Mouse (Mus musculus) testis, postnatal 14 days (tissue): ENCODE results near the gene Hist3h2a.

ENCODE experiments used
- DNase-seq: peaks from one replicate; pipeline ENCODE4 v3.0.0; 2021; ENCODE audit warnings: low spot score

The Hist3h2a gene

DNA sequence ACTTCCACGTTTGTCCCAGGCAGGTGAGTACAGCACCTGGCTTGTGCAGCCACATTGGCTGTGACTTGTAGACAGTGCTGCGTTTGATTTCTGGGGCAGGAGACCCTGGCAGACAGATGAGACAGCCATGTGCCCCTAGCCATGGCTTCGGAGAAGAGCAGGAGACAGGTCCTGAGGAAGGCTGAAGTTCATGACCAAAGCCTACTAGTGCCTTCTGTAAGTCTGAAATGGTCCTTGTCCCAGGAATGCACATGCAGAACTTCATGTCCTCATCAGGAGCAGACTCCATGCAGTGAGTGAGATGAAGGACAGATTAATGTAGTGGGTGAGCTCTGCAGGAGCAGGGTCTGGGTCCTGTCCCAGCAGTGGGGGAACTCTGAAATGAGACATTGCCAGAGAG is 37.4 kb downstream of the Hist3h2a start:
- DNase-seq: no peak

DNA sequence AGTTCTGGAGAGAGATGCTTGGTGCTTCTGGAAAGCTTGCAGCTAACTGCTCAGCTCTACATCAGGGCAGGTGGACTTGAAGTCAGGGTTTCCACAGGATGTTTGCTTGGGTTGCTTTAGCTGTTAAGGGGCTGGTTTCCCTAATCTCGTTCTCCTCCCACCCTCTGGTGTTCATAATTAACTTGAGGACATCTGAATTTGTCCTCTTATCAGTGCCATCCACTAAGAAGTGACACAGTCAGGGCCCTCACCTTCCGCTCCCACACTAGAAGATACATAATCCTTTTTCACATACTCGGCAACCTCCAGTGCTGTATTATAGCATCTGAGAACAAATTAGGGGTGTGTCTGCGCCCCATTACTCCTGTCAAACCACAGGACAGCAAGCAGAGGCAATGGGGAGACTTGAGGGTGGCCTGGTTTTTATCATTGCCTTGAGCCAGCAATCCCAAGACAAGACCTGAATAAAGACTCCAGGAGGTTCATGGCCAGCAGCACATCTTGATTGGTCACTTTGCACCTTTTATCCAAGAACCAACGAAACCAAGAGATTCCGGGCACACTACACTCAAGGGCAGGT is 38.7 kb downstream of the Hist3h2a start:
- no peak for DNase-seq

DNA sequence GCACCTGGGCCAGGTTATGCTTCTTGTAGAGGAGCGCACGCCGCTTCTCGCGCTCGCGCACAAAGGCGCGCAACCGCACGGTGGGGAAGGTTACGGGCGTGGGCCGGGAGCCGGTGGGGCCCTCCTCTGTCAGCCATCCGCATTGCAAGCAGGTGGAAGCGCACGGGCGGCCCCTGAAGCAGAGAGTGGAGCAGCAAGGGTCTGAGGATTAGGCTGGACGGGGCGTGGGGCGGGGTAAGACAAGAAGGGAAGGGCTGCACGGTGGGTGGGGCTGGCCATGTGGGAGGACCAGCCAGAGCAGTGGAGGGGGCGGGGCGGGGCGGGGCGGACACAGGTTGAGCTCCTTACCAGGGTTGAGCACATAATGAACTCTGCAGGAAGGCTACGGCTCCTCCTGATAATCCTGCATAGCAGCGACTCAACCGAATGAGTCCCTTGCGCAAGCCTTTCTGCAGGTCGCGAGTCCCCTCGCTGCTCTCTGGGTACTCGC is 39.9 kb downstream of the Hist3h2a start:
- peak; percentile 63 for DNase-seq

DNA sequence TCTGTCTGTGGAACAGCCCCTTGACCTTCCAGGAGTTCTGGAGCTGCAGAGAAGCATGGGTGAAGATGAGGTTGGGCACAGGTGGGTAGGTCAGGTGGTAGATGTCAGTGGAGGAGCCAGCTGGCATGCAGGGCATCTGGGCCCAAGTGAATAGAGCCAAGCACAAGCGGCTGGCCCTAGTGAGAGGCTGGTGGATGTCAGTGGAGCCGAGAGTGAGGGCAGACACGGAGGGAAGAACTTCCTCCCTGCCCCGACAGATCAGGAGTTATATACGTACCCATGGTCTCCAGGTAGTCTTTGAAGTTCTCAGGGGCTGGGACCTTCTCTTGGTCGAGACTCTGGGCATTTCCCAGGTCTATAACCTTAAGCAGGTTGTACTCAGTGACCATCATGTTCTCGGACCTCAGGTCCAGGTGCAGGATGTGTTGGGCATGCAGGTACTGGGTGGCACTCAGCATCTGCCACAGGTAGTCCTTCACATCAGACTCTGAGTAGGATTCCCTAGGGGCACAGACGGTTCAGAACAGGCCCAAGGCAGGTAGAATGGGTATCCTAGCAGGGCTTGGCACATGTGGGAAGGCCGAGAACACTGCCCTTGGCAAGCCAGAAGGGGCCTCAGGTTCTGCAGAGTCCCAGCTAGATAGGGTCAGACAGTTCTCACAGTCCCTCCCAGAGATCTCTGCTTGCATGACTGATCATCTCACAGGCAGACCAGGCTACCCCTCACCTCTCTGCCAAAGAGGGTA is 40.7 kb downstream of the Hist3h2a start:
- no peak for DNase-seq

DNA sequence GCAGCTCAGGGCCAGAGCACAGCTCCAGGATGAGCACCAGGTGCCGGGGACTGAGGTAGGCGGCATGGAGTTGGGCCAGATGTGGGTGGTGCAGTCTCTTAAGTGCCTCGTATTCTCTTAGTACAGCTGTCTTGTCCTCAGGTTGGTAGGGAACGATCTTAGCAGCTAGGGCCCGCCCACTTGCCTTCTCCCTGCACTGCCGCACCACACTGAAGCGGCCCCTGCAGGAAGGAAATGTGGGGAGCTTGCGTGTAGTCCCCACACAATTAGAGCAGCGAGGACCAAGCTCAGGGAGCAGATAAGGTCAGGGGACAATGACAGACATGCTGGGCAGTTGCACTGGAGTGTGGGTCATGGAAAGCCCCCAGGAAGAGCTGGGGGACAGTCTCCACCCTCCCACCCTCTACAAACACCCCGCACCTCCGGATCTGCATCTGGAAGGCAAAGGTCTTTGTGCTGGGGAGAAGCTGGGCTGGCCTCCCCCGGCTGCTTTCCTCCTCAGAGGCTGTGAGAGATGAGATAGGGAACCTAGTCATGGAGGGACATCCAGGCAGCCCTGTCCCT is 41.4 kb downstream of the Hist3h2a start:
- no peak for DNase-seq

DNA sequence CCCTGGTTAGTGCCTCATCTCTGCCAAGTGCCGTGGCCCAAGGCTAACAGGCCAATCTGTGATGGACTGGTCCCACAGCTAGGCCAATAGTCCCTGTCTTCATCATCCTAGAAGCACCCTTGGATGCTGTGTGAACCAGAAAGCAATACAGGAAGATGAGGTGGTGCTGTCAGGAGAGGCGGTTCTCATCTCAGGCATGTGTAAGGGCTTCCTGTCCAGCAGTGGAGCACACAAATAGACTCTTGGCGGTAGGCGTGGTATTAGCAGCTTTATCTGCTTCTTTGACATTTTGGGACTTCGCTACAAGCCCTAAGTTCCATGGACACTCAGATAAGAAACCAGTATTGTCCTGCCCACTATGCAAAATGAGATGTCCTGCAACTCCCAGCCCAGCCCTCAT is 43.1 kb downstream of the Hist3h2a start:
- DNase-seq: no peak

DNA sequence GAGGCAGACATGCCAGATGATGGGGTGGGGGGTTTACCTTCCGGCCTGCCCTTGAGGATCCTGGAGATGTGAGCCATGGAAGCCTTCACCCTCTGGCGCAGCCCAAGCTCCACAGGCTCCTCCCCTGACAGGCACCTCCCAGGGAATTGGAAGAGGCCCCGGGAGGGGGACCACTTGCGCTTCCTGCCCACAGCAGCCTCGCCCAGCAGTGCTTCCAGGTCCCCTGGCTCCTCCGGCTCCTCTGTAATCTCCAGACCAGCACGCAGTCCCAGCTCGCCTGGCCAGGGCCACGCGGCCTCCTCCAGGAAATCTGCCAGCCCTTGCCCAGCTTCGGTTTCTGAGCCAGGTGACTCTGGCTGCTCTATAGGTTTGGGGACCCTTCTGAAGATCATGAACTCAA is 44.7 kb downstream of the Hist3h2a start:
- DNase-seq: no peak

DNA sequence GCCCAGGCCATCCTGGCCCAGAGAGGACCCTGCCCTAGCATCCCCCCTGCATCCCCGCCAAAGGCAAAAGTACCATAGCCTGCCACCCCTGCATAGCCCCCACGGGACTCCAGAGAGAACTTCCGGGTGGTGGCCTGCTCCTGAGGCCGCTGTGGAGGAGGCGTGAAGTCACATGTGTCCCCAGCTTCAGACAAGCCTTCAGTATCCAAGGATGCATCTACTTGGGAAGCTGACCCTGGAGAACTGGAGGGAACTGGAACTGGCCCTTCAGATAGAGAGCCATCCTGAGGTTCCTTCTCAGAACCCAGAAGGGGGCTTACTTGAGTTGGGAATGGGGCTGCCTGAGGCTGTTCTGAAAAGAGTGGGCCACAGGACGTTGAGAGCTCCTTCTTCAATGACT is 45.3 kb downstream of the Hist3h2a start:
- DNase-seq: no peak

DNA sequence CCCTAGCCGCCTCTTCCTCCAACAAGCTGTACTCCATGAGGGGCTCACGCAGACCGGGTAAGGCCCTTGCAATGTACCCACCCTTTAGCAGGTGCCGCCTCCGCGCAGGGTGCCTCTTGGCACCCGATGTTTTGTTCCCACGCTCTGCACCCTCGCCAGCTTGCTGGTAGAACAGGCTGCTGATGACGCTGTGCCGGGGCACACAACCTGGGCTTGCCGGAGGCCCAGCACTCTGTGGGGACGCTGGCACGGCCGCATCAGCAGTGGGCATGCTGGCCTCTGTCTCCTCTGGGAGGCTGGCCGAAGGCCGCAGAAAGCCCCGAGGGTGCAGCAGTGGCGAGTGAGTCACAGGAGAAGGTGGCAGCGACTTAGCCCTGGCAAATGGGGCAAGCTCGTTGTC is 46.1 kb downstream of the Hist3h2a start:
- no peak for DNase-seq

DNA sequence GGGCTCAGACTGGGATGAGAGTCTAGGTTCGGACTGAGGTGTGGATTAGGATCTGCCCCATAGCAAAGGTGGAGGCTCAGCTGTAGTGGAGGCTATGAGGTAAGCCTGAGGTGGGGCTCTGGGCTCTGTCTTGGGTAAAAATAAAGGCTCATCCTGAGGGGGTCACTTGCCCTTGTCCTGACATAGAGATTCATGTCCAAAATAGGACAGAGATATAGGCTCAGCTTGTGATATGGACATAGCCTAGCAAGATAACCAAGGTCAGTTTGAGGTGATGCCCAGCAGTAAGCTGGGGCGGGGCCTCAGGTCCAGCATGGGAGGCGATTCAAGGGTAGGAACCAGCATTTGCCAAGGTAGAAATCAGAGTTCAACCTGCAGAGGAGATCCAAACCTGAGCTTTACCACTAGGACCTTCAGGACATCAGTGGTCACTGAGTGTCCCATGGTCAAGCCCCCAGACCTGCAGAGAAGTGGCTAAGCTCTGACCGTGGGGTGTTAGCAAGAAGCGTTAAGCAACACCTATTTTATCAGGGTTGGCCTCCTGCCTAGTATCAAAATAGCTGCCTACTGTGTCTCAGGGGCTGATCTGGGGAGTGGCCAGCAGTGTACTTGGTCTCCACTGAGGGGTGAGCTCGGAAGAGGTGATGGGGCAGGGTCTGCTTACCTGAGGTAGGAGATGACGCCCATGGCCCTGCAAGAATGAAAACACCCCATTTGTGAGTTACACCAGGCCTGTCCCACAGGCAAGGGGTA is 48.0 kb downstream of the Hist3h2a start:
- no peak for DNase-seq
